Mouse (Mus musculus): ENCODE measurements at regions not wholly inside any gene's neighbourhood (a gene's known extent, or its start where the extent isn't known, plus 50 kb on each side); places are given as distances from the start of the nearest gene placed in this dataset.
A peak's percentile ranks its signal among the peaks of the same experiment; 100 is the strongest.

DNA sequence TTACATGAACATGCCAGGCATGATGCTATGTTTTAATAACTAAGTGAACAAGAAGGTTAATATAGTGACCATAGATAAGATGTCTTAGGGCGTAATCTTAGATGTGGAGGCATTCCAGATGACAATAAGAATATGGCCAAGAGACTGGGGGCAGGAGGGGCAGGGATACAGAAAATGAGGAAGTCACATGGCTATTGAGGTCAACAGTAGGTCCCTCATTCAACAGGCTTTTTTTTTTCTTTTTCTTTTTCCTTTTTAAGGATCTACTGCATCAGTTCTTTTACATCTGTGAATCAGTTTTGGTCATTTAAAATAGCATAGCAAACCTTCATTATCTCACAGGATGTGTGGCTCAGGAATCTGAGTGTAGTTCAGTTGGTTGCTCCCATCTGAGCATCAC is 80.4 kb upstream of the Tmem164 start:
- Histone ChIP-seq H3K27me3 (replicated peaks; ENCODE audit: control insufficient read depth, insufficient read depth, low read length) (0 out of 2 replicates have a peak, but pooled peaks cover 3% of the 10 kb centered on the region), H3K36me3 (ENCODE audit: control insufficient read depth, insufficient read depth, low read length) (no peaks in the 10 kb centered on the region), H3K4me3 (ENCODE audit: low read length) (no peak overlapping the region), H3K27ac (ENCODE audit: low read length) (no peak overlapping the region), H3K9ac (ENCODE audit: low read depth, low read length) (no peak overlapping the region), H3K4me2 (ENCODE audit: low read depth, low read length) (no peak overlapping the region), H3K9me3 (ENCODE audit: control insufficient read depth, low read length) (no peaks in the 10 kb centered on the region), H3K4me1 (ENCODE audit: control insufficient read depth, insufficient read depth, low read length) (no peaks in the 10 kb centered on the region)
- WGBS, result 97% methylated on average over 1 of the region's 1 CpGs
- no peak for ATAC-seq

- H3K9ac ChIP-seq (ENCODE audit: low read depth, low read length), result no peak overlapping the region
- H3K9me3 ChIP-seq (ENCODE audit: control insufficient read depth, low read length), result no peaks in the 10 kb centered on the region
- 67% methylated on average over 3 of the region's 3 CpGs for WGBS
- no peaks in the 10 kb centered on the region for H3K36me3 ChIP-seq (ENCODE audit: control insufficient read depth, insufficient read depth, low read length)
- no peaks in the 10 kb centered on the region for H3K4me1 ChIP-seq (ENCODE audit: control insufficient read depth, insufficient read depth, low read length)
- H3K27ac ChIP-seq (ENCODE audit: low read length), result no peak overlapping the region
- H3K4me2 ChIP-seq (ENCODE audit: low read depth, low read length), result no peak overlapping the region
- no peak for ATAC-seq
- H3K27me3 ChIP-seq (replicated peaks; ENCODE audit: control insufficient read depth, insufficient read depth, low read length), result 0 out of 2 replicates have a peak, but pooled peaks cover 3% of the 10 kb centered on the region
- H3K4me3 ChIP-seq (ENCODE audit: low read length), result no peak overlapping the region
Observed at GRCm38 (mm10) chrX:142605088-142605487, 76.1 kb upstream of the Tmem164 start.

GRCm38 (mm10) chrX:142606595-142607205 is 74.5 kb upstream of the Tmem164 start:
- H3K9ac ChIP-seq (ENCODE audit: low read depth, low read length), result no peak overlapping the region
- no peak overlapping the region for H3K4me2 ChIP-seq (ENCODE audit: low read depth, low read length)
- no peaks in the 10 kb centered on the region for H3K36me3 ChIP-seq (ENCODE audit: control insufficient read depth, insufficient read depth, low read length)
- H3K27me3 ChIP-seq (replicated peaks; ENCODE audit: control insufficient read depth, insufficient read depth, low read length), result no peaks in the 10 kb centered on the region
- WGBS, result 74% methylated on average over 8 of the region's 8 CpGs
- H3K4me1 ChIP-seq (ENCODE audit: control insufficient read depth, insufficient read depth, low read length), result no peaks in the 10 kb centered on the region
- H3K27ac ChIP-seq (ENCODE audit: low read length), result no peak overlapping the region
- no peak for ATAC-seq
- H3K9me3 ChIP-seq (ENCODE audit: control insufficient read depth, low read length), result no peaks in the 10 kb centered on the region
- H3K4me3 ChIP-seq (ENCODE audit: low read length), result no peak overlapping the region

DNA sequence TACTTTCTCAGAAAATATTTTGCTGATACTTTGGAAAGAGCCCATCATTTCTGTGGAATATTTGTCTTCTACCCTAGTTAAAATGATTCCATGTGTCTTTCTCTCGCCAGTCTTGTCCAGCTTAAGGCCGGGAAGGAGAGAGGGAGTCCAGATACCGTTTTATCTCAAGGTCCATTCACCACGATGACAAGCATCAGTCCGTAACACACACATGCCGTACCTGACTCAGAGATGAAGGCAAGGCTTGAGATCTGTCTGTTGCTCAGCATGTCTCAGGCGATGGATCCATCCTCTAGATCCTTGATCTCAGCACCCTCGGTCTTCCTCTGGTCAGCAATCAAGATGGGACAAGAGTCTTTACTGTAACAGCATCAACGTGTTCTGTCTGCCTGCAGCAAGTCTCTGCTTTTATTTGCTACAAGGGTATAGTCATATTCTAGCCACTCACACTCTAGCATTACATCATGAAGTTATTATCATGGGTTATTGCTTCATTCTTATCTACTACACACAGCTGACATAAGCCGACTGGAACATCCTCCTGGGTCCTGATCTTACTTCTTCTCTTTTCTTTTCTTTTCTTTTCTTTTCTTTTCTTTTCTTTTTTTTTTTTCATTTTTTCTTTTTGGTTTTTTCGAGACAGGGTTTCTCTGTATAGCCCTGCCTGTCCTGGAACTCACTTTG is 64.9 kb upstream of the Tmem164 start:
- H3K9ac ChIP-seq (ENCODE audit: low read depth, low read length), result no peak overlapping the region
- H3K4me2 ChIP-seq (ENCODE audit: low read depth, low read length), result no peak overlapping the region
- H3K4me1 ChIP-seq (ENCODE audit: control insufficient read depth, insufficient read depth, low read length), result no peaks in the 10 kb centered on the region
- H3K36me3 ChIP-seq (ENCODE audit: control insufficient read depth, insufficient read depth, low read length), result no peaks in the 10 kb centered on the region
- no peaks in the 10 kb centered on the region for H3K27me3 ChIP-seq (replicated peaks; ENCODE audit: control insufficient read depth, insufficient read depth, low read length)
- 85% methylated on average over 11 of the region's 11 CpGs for whole genome bisulfite sequencing
- no peak overlapping the region for H3K4me3 ChIP-seq (ENCODE audit: low read length)
- no peak for ATAC-seq
- no peaks in the 10 kb centered on the region; the same call in 1 of the 2 replicates for H3K9me3 ChIP-seq (ENCODE audit: control insufficient read depth, low read length)
- no peak overlapping the region for H3K27ac ChIP-seq (ENCODE audit: low read length)

DNA sequence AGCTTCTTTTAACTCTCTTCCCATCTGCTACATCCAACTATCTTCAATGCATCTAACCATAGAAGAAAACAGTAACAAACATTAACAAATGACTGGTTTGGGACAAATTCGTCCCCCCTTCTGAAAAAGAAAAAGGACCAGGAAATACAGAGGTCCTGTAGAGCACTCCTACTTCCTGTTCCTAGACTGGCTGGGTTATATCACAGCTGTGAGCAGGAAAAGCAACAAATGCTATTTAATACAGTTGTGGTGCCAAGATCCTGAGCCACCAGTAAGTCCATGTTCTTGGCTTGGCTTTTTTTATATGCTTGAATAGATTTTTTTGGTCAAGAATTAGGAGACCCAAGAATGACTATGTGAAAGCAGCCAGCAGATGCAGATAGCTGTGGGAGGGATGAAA is 62.8 kb upstream of the Tmem164 start:
- no peak overlapping the region for H3K9ac ChIP-seq (ENCODE audit: low read depth, low read length)
- no peak overlapping the region for H3K27ac ChIP-seq (ENCODE audit: low read length)
- no peak overlapping the region for H3K4me3 ChIP-seq (ENCODE audit: low read length)
- no peaks in the 10 kb centered on the region for H3K4me1 ChIP-seq (ENCODE audit: control insufficient read depth, insufficient read depth, low read length)
- no peak overlapping the region for H3K4me2 ChIP-seq (ENCODE audit: low read depth, low read length)
- WGBS, result 57% methylated on average over 1 of the region's 1 CpGs
- no peaks in the 10 kb centered on the region; the same call in 1 of the 2 replicates for H3K9me3 ChIP-seq (ENCODE audit: control insufficient read depth, low read length)
- no peaks in the 10 kb centered on the region for H3K36me3 ChIP-seq (ENCODE audit: control insufficient read depth, insufficient read depth, low read length)
- no peaks in the 10 kb centered on the region for H3K27me3 ChIP-seq (replicated peaks; ENCODE audit: control insufficient read depth, insufficient read depth, low read length)
- ATAC-seq, result no peak

DNA sequence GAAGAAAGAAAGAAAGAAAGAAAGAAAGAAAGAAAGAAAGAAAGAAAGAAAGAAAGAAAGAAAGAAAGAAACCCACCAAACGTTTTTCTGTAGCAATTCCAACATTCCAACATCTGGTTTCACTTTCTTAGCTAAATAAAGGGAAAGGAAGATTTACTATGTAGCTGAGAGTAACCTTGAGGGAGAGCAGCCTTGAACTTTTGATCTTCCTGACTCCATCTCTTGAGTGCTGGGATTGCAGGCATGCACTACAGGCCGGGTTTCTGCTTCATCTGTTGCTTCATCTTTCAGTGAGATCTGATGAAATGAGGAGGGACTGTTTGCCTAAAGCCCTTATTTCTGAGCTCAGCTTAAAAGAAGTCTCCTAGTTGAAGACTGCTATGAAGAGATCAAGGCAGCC is 57.8 kb upstream of the Tmem164 start:
- peak overlapping the region; percentile 35 for H3K27ac ChIP-seq (ENCODE audit: low read length)

GRCm38 (mm10) chrX:142623882-142624281 is 57.3 kb upstream of the Tmem164 start:
- Histone ChIP-seq H3K9ac (ENCODE audit: low read depth, low read length) (no peak overlapping the region), H3K4me3 (ENCODE audit: low read length) (no peak overlapping the region), H3K36me3 (ENCODE audit: control insufficient read depth, insufficient read depth, low read length) (no peaks in the 10 kb centered on the region), H3K27ac (ENCODE audit: low read length) (peak overlapping the region; percentile 35), H3K27me3 (replicated peaks; ENCODE audit: control insufficient read depth, insufficient read depth, low read length) (no peaks in the 10 kb centered on the region), H3K4me2 (ENCODE audit: low read depth, low read length) (no peak overlapping the region), H3K4me1 (ENCODE audit: control insufficient read depth, insufficient read depth, low read length) (no peaks in the 10 kb centered on the region), H3K9me3 (ENCODE audit: control insufficient read depth, low read length) (no peaks in the 10 kb centered on the region; the same call in 1 of the 2 replicates)
- ATAC-seq, result peak; percentile 28
- WGBS, result 28% methylated on average over 2 of the region's 2 CpGs

More for the DNA sequence above, 57.8 kb upstream of the Tmem164 start:
- no peak overlapping the region for H3K4me3 ChIP-seq (ENCODE audit: low read length)
- 15% methylated on average over 2 of the region's 2 CpGs for WGBS
- H3K36me3 ChIP-seq (ENCODE audit: control insufficient read depth, insufficient read depth, low read length), result no peaks in the 10 kb centered on the region
- ATAC-seq, result no peak
- H3K9me3 ChIP-seq (ENCODE audit: control insufficient read depth, low read length), result no peaks in the 10 kb centered on the region; the same call in 1 of the 2 replicates
- H3K4me1 ChIP-seq (ENCODE audit: control insufficient read depth, insufficient read depth, low read length), result no peaks in the 10 kb centered on the region
- H3K27me3 ChIP-seq (replicated peaks; ENCODE audit: control insufficient read depth, insufficient read depth, low read length), result no peaks in the 10 kb centered on the region
- H3K9ac ChIP-seq (ENCODE audit: low read depth, low read length), result no peak overlapping the region
- no peak overlapping the region for H3K4me2 ChIP-seq (ENCODE audit: low read depth, low read length)
